10 mouse cellular contexts compared by ENCODE assay signal in genomic region chr8:107226183-107226582, GRCm38 (mm10).
A peak's percentile ranks its signal among the peaks of the same experiment; 100 is the strongest.
DNase-seq lines count a peak whose midpoint lies in the region; ATAC-seq and TF ChIP-seq lines count a peak whose summit lies in the region.
"Had no signal": no experiment of that assay in that cellular context is flagged by ENCODE, and none has a peak within 500 bp of the region (broad histone marks: within the 10 kb centered on the region; RNA-seq: fewer than 3 reads in every experiment).

No protein-coding gene starts in this region.

- H3K27me3 ChIP-seq in neural tube, embryonic 15.5 days (replicated peaks) = no peaks in the 10 kb centered on the region
- no peaks in the 10 kb centered on the region for H3K27me3 ChIP-seq in stomach, postnatal 0 days (ENCODE audit: control insufficient read depth, insufficient read depth, low read length)
- no peaks in the 10 kb centered on the region for H3K27me3 ChIP-seq in thymus, adult 2 months (ENCODE audit: control insufficient read depth, insufficient read depth, low read length)
- H3K27me3 ChIP-seq: embryonic facial prominence, embryonic 13.5 days; liver, embryonic 12.5 days had no signal

- no peak overlapping the region for H3K4me2 ChIP-seq in neural tube, embryonic 15.5 days
- no peak overlapping the region for H3K4me2 ChIP-seq in stomach, postnatal 0 days (replicated peaks; ENCODE audit: low read depth)
- H3K4me2 ChIP-seq: embryonic facial prominence, embryonic 13.5 days; liver, embryonic 12.5 days had no signal

- peak; percentile 77 for DNase-seq in neural tube, embryonic 10.5 days (ENCODE audit: extremely low spot score, low spot score)
- DNase-seq in cerebellum, postnatal 25 days = peak; percentile 37 to 53
- DNase-seq in kidney, postnatal 25 days = peak; percentile 42 to 64
- DNase-seq in stomach, postnatal 0 days (ENCODE audit: low spot score) = no peak
- no peak for DNase-seq in thymus, adult 2 months
- no peak for DNase-seq in gastrocnemius, adult 2 months
- no peak for DNase-seq in layer of hippocampus, adult 8-10 months (ENCODE audit: low spot score in 2 of 2)

- H3K4me3 ChIP-seq in neural tube, embryonic 15.5 days (replicated peaks) = no peak overlapping the region
- H3K4me3 ChIP-seq in stomach, postnatal 0 days (ENCODE audit: low read depth, low read length) = no peak overlapping the region
- H3K4me3 ChIP-seq in thymus, adult 2 months (ENCODE audit: control insufficient read depth, insufficient read depth, low read length) = no peak overlapping the region
- no peak overlapping the region for H3K4me3 ChIP-seq in gastrocnemius, adult 2 months
- H3K4me3 ChIP-seq: embryonic facial prominence, embryonic 13.5 days; liver, embryonic 12.5 days had no signal

- H3K4me1 ChIP-seq in neural tube, embryonic 15.5 days = no peaks in the 10 kb centered on the region
- no peaks in the 10 kb centered on the region for H3K4me1 ChIP-seq in stomach, postnatal 0 days (replicated peaks; ENCODE audit: control insufficient read depth, insufficient read depth)
- H3K4me1 ChIP-seq in thymus, adult 2 months (replicated peaks; ENCODE audit: control insufficient read depth, insufficient read depth, low read length) = no peaks in the 10 kb centered on the region

- TF ChIP-seq EP300 in stomach, postnatal 0 days (optimal IDR thresholded peaks at IDR 0.05) = no peak

- intact Hi-C loops in gastrocnemius, adult 2 months (cut with DNase I) = no loop called here

- ATAC-seq in neural tube, embryonic 15.5 days (ENCODE audit: low FRiP score) = no peak
- 0 out of 2 replicates have a peak, but pooled peaks have one; percentile 24 for ATAC-seq in stomach, postnatal 0 days (ENCODE audit: low FRiP score, low TSS enrichment)
- ATAC-seq: liver, embryonic 12.5 days had no signal

- no peak overlapping the region for H3K27ac ChIP-seq in neural tube, embryonic 15.5 days (replicated peaks)
- H3K27ac ChIP-seq in stomach, postnatal 0 days (replicated peaks) = no peak overlapping the region
- no peak overlapping the region for H3K27ac ChIP-seq in thymus, adult 2 months (ENCODE audit: control insufficient read depth, insufficient read depth, low read length)
- H3K27ac ChIP-seq in gastrocnemius, adult 2 months = no peak overlapping the region
- H3K27ac ChIP-seq: embryonic facial prominence, embryonic 13.5 days; liver, embryonic 12.5 days had no signal

- no peak overlapping the region for H3K9ac ChIP-seq in neural tube, embryonic 15.5 days (replicated peaks)
- no peak overlapping the region for H3K9ac ChIP-seq in stomach, postnatal 0 days (ENCODE audit: low read length)
- H3K9ac ChIP-seq: embryonic facial prominence, embryonic 13.5 days; liver, embryonic 12.5 days had no signal

- TF ChIP-seq CTCF in stomach, postnatal 0 days (IDR thresholded peaks at IDR 0.05; ENCODE audit: low read depth) = no peak
- TF ChIP-seq CTCF in thymus, adult 2 months (IDR thresholded peaks at IDR 0.05; ENCODE audit: borderline replicate concordance, control insufficient read depth, extremely low read depth, insufficient read depth, low read length, poor library complexity) = no peak
- TF ChIP-seq CTCF in gastrocnemius, adult 2 months (IDR thresholded peaks at IDR 0.05) = no peak

- no peaks in the 10 kb centered on the region for H3K36me3 ChIP-seq in neural tube, embryonic 15.5 days
- H3K36me3 ChIP-seq in stomach, postnatal 0 days (ENCODE audit: control insufficient read depth, insufficient read depth, low read length) = no peaks in the 10 kb centered on the region
- H3K36me3 ChIP-seq in thymus, adult 2 months (ENCODE audit: control insufficient read depth, insufficient read depth, low read length) = no peaks in the 10 kb centered on the region
- H3K36me3 ChIP-seq: embryonic facial prominence, embryonic 13.5 days; liver, embryonic 12.5 days had no signal

- 30% methylated on average over 9 of the region's 9 CpGs for WGBS in neural tube, embryonic 15.5 days
- WGBS in stomach, postnatal 0 days = 33% methylated on average over 9 of the region's 9 CpGs
- 78% methylated on average over 9 of the region's 9 CpGs for WGBS in thymus, adult 2 months

- H3K9me3 ChIP-seq in neural tube, embryonic 15.5 days (replicated peaks) = no peaks in the 10 kb centered on the region
- no peaks in the 10 kb centered on the region for H3K9me3 ChIP-seq in stomach, postnatal 0 days (ENCODE audit: control insufficient read depth, low read length)
- H3K9me3 ChIP-seq: liver, embryonic 12.5 days had no signal

- no peak for TF ChIP-seq POLR2A in thymus, adult 2 months (IDR thresholded peaks at IDR 0.05; ENCODE audit: control insufficient read depth, extremely low read depth, insufficient read depth, low read length, poor library complexity)

Comparison
In these comparisons a context has a peak if more than half of its experiments do, and no peak if none do; other contexts are left out.
1. DNase-seq: peak in neural tube, embryonic 10.5 days (single experiment), cerebellum, postnatal 25 days (2 of 2) and kidney, postnatal 25 days (2 of 2); none in stomach, postnatal 0 days (single experiment), thymus, adult 2 months (single experiment), gastrocnemius, adult 2 months (single experiment) and layer of hippocampus, adult 8-10 months (0 of 2).